Mouse (Mus musculus): ENCODE data around the gene Pck1. TPM values are rescaled to one million over a fixed set of nuclear protein-coding genes. Genes with fewer than 3 reads are reported as not detected.
A peak's percentile ranks its signal among the peaks of the same experiment; 100 is the strongest.
"Not testable (repeated sequence)": the region's sequence is repeated elsewhere in the genome, so short reads cannot be mapped to it uniquely, and the experiment has no call there.

Pck1 gene
- polyA plus RNA-seq, 1 experiment from 2014 or later, result not detected

DNA sequence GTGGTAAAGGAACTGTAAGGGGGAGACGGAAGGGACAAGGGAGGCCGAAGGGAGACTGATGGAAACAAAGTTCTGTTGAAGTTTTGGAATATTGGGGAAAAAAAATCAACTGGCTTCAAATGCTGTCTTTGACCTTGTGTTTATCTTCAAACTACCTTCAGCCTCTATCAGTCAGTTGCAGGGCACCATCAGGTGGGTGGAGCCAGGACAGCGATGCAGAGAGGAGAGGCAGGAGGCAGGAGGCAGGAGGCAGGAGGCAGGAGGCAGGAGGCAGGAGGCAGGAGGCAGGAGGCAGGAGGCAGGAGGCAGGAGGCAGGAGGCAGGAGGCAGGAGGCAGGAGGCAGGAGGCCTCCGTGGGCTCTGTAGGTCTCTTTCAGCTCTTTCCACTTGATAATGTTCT, 32.7 kb upstream of the Pck1 start:
- not testable (repeated sequence) for H3K4me1 ChIP-seq (replicated peaks; ENCODE audit: control insufficient read depth, insufficient read depth, low read length); DNase-seq (ENCODE audit: low spot score); H3K36me3 ChIP-seq (ENCODE audit: control insufficient read depth, insufficient read depth, low read length); H3K4me2 ChIP-seq (replicated peaks; ENCODE audit: low read depth, low read length); H3K9ac ChIP-seq (ENCODE audit: low read depth, low read length); H3K4me3 ChIP-seq (ENCODE audit: low read depth, low read length); ATAC-seq (ENCODE audit: low FRiP score); H3K27ac ChIP-seq (ENCODE audit: low read depth, low read length); H3K27me3 ChIP-seq (ENCODE audit: control insufficient read depth, insufficient read depth, low read length); H3K9me3 ChIP-seq (ENCODE audit: control insufficient read depth, low read length)
- 78% methylated on average over 4 of the region's 4 CpGs for WGBS

DNA sequence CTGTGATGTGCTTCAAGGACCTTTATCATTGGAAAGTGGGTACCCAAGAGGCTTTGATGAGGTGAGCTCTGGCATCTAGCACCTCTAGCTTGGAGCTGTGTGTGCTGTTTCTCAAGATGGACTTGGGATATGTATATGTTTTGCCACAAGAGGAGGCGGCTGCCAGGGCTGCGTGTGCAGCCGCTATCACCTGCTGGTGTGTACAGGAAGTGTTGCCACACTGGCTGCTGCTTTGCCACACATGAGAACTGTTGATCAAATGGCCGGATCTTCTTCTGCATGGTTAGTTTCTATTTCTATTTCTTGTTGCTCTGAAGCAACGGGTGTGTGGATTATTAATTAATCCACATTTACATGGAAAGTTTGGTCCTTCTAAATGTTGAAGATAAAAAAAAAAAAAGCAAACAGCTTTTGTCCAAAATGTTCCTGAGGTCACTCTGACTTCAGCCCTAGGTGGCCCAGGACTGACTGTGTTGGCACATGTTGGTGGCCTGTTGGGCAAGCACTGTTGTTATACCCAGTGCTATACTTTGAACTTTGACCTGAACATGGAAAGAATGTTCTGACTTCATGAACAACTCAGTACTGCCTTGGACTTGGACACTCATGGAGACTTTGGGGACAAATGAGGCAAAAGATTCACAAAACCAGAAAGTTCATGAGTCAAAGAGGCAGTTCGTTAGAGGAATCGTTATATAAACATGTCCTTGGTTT, 28.7 kb upstream of the Pck1 start:
- Histone ChIP-seq H3K9ac (ENCODE audit: low read depth, low read length) (no peak overlapping the region), H3K9me3 (ENCODE audit: control insufficient read depth, low read length) (no peaks in the 10 kb centered on the region), H3K27me3 (ENCODE audit: control insufficient read depth, insufficient read depth, low read length) (no peaks in the 10 kb centered on the region), H3K4me1 (replicated peaks; ENCODE audit: control insufficient read depth, insufficient read depth, low read length) (no peaks in the 10 kb centered on the region), H3K4me3 (ENCODE audit: low read depth, low read length) (no peak overlapping the region), H3K36me3 (ENCODE audit: control insufficient read depth, insufficient read depth, low read length) (no peaks in the 10 kb centered on the region), H3K27ac (ENCODE audit: low read depth, low read length) (no peak overlapping the region), H3K4me2 (replicated peaks; ENCODE audit: low read depth, low read length) (no peak overlapping the region)
- DNase-seq (ENCODE audit: low spot score) (no peak), ATAC-seq (ENCODE audit: low FRiP score) (no peak)
- 92% methylated on average over 7 of the region's 7 CpGs for WGBS

DNA sequence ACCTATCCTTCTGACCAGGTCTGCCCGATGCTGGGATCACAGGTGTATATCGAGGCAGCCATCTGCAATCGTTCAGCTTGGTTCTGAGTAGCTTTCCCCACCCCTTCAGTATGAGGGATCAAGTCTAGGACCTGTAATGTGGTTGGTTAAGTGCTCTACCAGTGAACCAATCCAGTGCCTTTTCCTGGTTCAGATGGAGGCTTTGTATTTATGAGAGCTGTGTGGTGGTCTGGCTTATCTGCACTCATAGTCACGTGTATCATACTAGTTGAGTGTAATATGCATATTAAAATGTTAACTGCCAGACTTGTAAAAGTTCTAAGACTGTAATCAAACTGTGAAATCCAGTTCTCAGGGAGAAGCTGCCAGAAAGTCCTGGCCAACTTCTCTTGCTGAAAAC, 26.5 kb upstream of the Pck1 start:
- ATAC-seq (ENCODE audit: low FRiP score), result no peak
- Histone ChIP-seq H3K4me3 (ENCODE audit: low read depth, low read length) (no peak overlapping the region), H3K9ac (ENCODE audit: low read depth, low read length) (no peak overlapping the region), H3K27me3 (ENCODE audit: control insufficient read depth, insufficient read depth, low read length) (no peaks in the 10 kb centered on the region), H3K4me2 (replicated peaks; ENCODE audit: low read depth, low read length) (no peak overlapping the region), H3K36me3 (ENCODE audit: control insufficient read depth, insufficient read depth, low read length) (no peaks in the 10 kb centered on the region), H3K9me3 (ENCODE audit: control insufficient read depth, low read length) (no peaks in the 10 kb centered on the region), H3K27ac (ENCODE audit: low read depth, low read length) (no peak overlapping the region), H3K4me1 (replicated peaks; ENCODE audit: control insufficient read depth, insufficient read depth, low read length) (no peaks in the 10 kb centered on the region)
- 92% methylated on average over 4 of the region's 4 CpGs for WGBS
- DNase-seq (ENCODE audit: low spot score), result no peak

DNA sequence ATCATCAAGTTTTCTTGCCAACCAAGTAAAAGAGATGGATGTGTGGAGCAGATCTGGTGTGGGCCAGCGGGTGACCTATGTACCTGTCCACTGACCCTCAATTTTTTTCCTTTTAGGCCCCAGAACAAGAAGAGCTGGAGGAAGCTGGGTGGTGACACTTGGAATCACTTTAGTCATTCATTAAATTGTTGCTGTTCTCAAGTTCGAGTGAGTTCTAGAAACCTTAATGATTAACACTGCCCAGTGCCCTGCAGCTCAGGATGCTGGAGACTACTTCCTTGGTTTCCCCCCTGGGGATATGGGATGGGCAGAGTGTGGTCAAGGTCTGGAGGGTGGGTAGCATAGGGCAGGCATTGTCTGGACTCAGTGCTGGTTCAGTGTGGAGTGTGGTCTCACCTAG, 23.7 kb upstream of the Pck1 start:
- H3K27ac ChIP-seq (ENCODE audit: low read depth, low read length), result no peak overlapping the region
- no peaks in the 10 kb centered on the region for H3K9me3 ChIP-seq (ENCODE audit: control insufficient read depth, low read length)
- DNase-seq (ENCODE audit: low spot score), result no peak
- H3K4me2 ChIP-seq (replicated peaks; ENCODE audit: low read depth, low read length), result no peak overlapping the region
- H3K27me3 ChIP-seq (ENCODE audit: control insufficient read depth, insufficient read depth, low read length), result no peaks in the 10 kb centered on the region
- no peaks in the 10 kb centered on the region for H3K4me1 ChIP-seq (replicated peaks; ENCODE audit: control insufficient read depth, insufficient read depth, low read length)
- H3K4me3 ChIP-seq (ENCODE audit: low read depth, low read length), result no peak overlapping the region
- ATAC-seq (ENCODE audit: low FRiP score), result no peak
- WGBS, result 74% methylated on average over 2 of the region's 2 CpGs
- no peak overlapping the region for H3K9ac ChIP-seq (ENCODE audit: low read depth, low read length)
- no peaks in the 10 kb centered on the region for H3K36me3 ChIP-seq (ENCODE audit: control insufficient read depth, insufficient read depth, low read length)

DNA sequence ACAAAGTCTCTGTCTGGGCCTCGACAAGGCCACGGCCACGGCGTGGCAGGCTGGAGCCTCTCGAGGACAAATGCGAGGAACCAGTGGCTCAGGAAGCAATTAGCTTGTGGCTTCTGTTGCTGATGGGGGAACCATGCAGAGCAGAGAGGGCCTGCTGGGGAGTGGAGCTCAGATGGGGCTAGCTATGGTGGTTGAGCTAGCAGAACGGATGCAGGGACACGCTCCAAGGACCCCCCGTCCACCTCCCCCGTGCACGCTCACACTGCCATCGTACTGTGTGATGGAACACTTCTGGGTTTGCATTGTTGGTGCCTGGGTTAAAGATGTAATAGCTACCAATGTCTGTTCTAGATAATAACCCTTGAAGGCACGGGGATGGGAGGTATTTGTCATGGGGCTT, 20.6 kb upstream of the Pck1 start:
- no peak for ATAC-seq (ENCODE audit: low FRiP score)

DNA sequence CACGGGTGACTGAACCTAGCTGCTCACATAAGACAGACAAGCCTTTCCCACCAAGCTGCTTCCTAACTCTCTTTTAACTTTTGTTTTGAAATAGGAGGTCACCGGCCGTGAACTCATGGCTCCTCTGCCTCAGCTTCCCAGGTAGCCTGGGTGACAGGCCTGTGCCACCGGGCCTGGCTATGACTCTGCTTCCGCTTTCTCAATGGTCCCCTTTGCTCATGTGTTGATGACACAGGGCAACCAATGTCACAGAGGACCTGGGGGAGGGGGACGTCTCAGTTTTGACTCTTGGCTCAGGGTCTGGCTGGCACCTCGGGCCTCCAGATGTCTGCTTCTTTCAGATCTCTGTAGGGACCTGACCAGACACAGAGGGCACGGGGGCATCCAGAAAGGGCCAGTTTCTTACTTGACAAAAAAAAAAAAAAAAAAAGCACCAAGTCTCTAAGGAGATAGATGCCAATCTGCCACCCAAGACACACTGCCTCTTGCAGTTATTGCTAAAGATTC, 20.0 kb upstream of the Pck1 start:
- H3K27ac ChIP-seq (ENCODE audit: low read depth, low read length), result no peak overlapping the region
- WGBS, result 73% methylated on average over 8 of the region's 8 CpGs
- H3K4me2 ChIP-seq (replicated peaks; ENCODE audit: low read depth, low read length), result no peak overlapping the region
- H3K4me1 ChIP-seq (replicated peaks; ENCODE audit: control insufficient read depth, insufficient read depth, low read length), result no peaks in the 10 kb centered on the region
- ATAC-seq (ENCODE audit: low FRiP score), result no peak
- no peaks in the 10 kb centered on the region for H3K9me3 ChIP-seq (ENCODE audit: control insufficient read depth, low read length)
- no peak overlapping the region for H3K4me3 ChIP-seq (ENCODE audit: low read depth, low read length)
- H3K27me3 ChIP-seq (ENCODE audit: control insufficient read depth, insufficient read depth, low read length), result no peaks in the 10 kb centered on the region
- H3K36me3 ChIP-seq (ENCODE audit: control insufficient read depth, insufficient read depth, low read length), result no peaks in the 10 kb centered on the region
- H3K9ac ChIP-seq (ENCODE audit: low read depth, low read length), result no peak overlapping the region
- no peak for DNase-seq (ENCODE audit: low spot score)

More for the DNA sequence above, 20.6 kb upstream of the Pck1 start:
- Histone ChIP-seq H3K4me3 (ENCODE audit: low read depth, low read length) (no peak overlapping the region), H3K27ac (ENCODE audit: low read depth, low read length) (no peak overlapping the region), H3K9ac (ENCODE audit: low read depth, low read length) (no peak overlapping the region), H3K27me3 (ENCODE audit: control insufficient read depth, insufficient read depth, low read length) (no peaks in the 10 kb centered on the region), H3K36me3 (ENCODE audit: control insufficient read depth, insufficient read depth, low read length) (no peaks in the 10 kb centered on the region), H3K9me3 (ENCODE audit: control insufficient read depth, low read length) (no peaks in the 10 kb centered on the region), H3K4me2 (replicated peaks; ENCODE audit: low read depth, low read length) (no peak overlapping the region), H3K4me1 (replicated peaks; ENCODE audit: control insufficient read depth, insufficient read depth, low read length) (no peaks in the 10 kb centered on the region)
- 86% methylated on average over 13 of the region's 13 CpGs for WGBS
- DNase-seq (ENCODE audit: low spot score), result no peak

DNA sequence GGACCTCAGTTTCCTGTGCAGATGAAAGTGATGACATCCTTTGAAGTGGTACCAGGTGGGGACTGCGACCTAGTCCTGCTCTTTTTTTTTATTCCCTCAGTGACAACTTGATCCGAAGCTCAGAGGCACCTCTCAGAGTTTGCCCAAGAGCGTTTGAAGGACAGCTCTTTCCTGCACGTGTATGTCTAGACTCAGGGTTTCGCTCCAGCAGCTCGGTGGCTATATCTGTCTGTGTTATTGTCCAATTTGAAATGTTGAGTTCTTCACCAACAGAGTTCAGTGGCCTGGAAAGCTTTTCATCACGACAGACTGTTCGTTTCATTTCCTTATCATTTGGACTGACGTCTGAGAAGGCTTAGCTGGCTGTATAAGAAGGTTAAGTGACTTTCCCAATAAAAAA, 18.2 kb upstream of the Pck1 start:
- H3K36me3 ChIP-seq (ENCODE audit: control insufficient read depth, insufficient read depth, low read length), result no peaks in the 10 kb centered on the region
- DNase-seq (ENCODE audit: low spot score) (no peak), ATAC-seq (ENCODE audit: low FRiP score) (no peak)
- no peak overlapping the region for H3K27ac ChIP-seq (ENCODE audit: low read depth, low read length)
- 75% methylated on average over 9 of the region's 9 CpGs for WGBS
- H3K9ac ChIP-seq (ENCODE audit: low read depth, low read length), result no peak overlapping the region
- no peaks in the 10 kb centered on the region for H3K9me3 ChIP-seq (ENCODE audit: control insufficient read depth, low read length)
- H3K4me2 ChIP-seq (replicated peaks; ENCODE audit: low read depth, low read length), result no peak overlapping the region
- H3K4me3 ChIP-seq (ENCODE audit: low read depth, low read length), result no peak overlapping the region
- no peaks in the 10 kb centered on the region for H3K4me1 ChIP-seq (replicated peaks; ENCODE audit: control insufficient read depth, insufficient read depth, low read length)
- H3K27me3 ChIP-seq (ENCODE audit: control insufficient read depth, insufficient read depth, low read length), result no peaks in the 10 kb centered on the region

DNA sequence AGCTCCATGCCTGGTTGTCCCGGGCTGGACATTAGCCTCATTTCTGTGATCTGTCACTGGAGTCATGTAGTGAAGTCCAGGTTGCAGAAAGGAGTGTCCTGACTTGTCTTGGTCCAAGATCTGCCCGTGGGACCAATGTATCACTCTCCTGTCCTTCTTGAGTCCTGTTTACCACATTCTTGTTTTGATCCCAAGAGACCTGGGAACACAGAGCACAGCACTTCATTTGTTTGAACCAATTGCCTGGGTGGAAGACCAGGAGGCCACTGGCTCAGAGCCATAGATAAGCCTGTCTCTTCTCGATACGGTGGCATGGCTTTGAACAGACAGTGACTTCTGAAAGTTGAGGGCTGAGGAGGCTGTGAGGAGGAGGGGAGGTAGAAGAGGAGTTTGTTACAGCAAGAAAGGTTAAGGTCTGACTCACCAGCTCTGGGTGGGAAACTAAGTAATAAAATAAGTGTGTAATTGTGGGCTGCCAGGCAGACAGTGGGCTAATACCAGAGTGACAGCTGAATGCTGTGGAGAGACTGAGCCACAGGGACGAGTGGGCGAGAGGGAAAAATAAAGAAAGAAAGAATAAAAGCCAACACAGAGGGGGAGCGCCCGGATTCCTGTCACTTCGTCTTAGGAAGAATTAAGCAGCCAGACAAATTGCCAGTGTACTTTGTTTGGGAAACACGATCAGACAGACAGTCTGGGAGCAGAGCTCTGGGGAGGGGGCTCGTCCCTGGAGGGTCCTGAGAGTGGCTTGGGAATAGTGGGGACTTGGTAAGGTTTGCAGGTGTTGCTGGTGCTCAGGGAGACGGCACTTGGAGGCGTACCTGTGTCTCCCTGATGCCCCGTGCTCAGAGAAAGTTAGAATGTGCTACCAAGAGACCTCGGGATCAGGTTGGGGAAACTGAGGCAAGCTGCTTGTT, 14.3 kb upstream of the Pck1 start:
- Histone ChIP-seq H3K36me3 (ENCODE audit: control insufficient read depth, insufficient read depth, low read length) (no peaks in the 10 kb centered on the region), H3K9me3 (ENCODE audit: control insufficient read depth, low read length) (no peaks in the 10 kb centered on the region), H3K27ac (ENCODE audit: low read depth, low read length) (no peak overlapping the region), H3K27me3 (ENCODE audit: control insufficient read depth, insufficient read depth, low read length) (no peaks in the 10 kb centered on the region), H3K4me1 (replicated peaks; ENCODE audit: control insufficient read depth, insufficient read depth, low read length) (no peaks in the 10 kb centered on the region), H3K4me3 (ENCODE audit: low read depth, low read length) (no peak overlapping the region), H3K9ac (ENCODE audit: low read depth, low read length) (no peak overlapping the region), H3K4me2 (replicated peaks; ENCODE audit: low read depth, low read length) (no peak overlapping the region)
- 43% methylated on average over 15 of the region's 15 CpGs for WGBS
- ATAC-seq (ENCODE audit: low FRiP score) (peak; percentile 68), DNase-seq (ENCODE audit: low spot score) (peak; percentile 24)

Measured in hindbrain, embryonic 11.5 days (tissue).